In the genomic region with DNA sequence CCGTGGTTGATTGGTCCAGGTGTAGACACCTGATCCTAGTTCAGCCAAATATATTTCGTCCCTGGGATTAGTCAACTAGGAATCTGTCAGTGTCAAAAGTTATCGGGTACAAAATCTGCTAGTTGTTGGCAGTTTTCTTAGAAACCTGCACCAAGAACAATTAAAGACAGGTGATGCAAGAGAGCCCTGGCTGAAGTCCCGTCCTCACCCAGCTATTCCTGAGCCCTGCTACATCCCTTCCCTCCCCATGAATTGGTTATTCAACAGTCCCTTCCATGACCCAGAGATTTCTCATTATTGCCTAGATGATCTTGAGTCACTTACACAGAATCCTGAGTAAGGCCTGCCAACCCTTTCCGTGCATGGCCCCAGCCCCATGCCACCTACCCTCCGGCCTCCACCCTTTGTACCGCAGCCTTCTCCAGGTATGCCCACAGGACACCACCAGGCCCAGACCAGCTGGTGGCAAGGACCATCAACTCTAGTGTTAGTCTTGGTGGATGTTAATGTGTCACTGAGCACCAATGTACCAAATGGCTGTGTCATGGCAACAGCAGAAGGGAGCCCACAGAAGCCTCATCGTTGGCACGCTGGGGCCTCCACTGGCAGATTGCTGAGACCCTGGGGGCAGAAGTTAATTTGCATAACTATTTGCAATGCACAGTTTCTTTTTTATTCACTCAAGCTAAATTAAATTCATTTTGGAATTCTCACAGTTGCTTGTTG, we compare ENCODE assay signal across 13 mouse cellular contexts. TPM values are rescaled to one million over a fixed set of nuclear protein-coding genes. Genes with fewer than 3 reads are reported as not detected.
DNase-seq lines count a peak whose midpoint lies in the region; ATAC-seq lines count a peak whose summit lies in the region.
"Had no signal": no experiment of that assay in that cellular context is flagged by ENCODE, and none has a peak within 500 bp of the region (broad histone marks: within the 10 kb centered on the region; RNA-seq: fewer than 3 reads in every experiment).

No protein-coding gene starts in this region.

- H3K36me3 ChIP-seq in neural tube, embryonic 13.5 days = no peaks in the 10 kb centered on the region
- H3K36me3 ChIP-seq in neural tube, embryonic 15.5 days = no peaks in the 10 kb centered on the region

- H3K4me3 ChIP-seq in neural tube, embryonic 13.5 days = no peak overlapping the region
- no peak overlapping the region for H3K4me3 ChIP-seq in neural tube, embryonic 15.5 days (replicated peaks)
- H3K4me3 ChIP-seq: heart, adult 2 months; liver, embryonic 12.5 days; myocyte had no signal

- peak; percentile 72 for ATAC-seq in neural tube, embryonic 13.5 days (ENCODE audit: low read depth)
- ATAC-seq in neural tube, embryonic 15.5 days (ENCODE audit: low FRiP score) = peak; percentile 67
- no peak for ATAC-seq in CD4-positive, CD25-positive, alpha-beta regulatory T cell, adult 4 months
- ATAC-seq: liver, embryonic 12.5 days had no signal

- peak overlapping the region; percentile 63 for H3K27ac ChIP-seq in neural tube, embryonic 13.5 days (replicated peaks)
- H3K27ac ChIP-seq in neural tube, embryonic 15.5 days (replicated peaks) = peak overlapping the region; percentile 60
- H3K27ac ChIP-seq: heart, adult 2 months; liver, embryonic 12.5 days had no signal

- H3K9ac ChIP-seq in neural tube, embryonic 13.5 days = no peak overlapping the region
- no peak overlapping the region for H3K9ac ChIP-seq in neural tube, embryonic 15.5 days (replicated peaks)
- H3K9ac ChIP-seq: liver, embryonic 12.5 days had no signal

- H3K9me3 ChIP-seq in neural tube, embryonic 13.5 days = no peaks in the 10 kb centered on the region
- no peaks in the 10 kb centered on the region for H3K9me3 ChIP-seq in neural tube, embryonic 15.5 days (replicated peaks)

- H3K27me3 ChIP-seq in neural tube, embryonic 13.5 days = no peaks in the 10 kb centered on the region
- H3K27me3 ChIP-seq in neural tube, embryonic 15.5 days (replicated peaks) = no peaks in the 10 kb centered on the region
- H3K27me3 ChIP-seq: liver, embryonic 12.5 days had no signal

- peaks cover 32% of the 10 kb centered on the region for H3K4me1 ChIP-seq in neural tube, embryonic 13.5 days (replicated peaks)
- peaks cover 20% of the 10 kb centered on the region for H3K4me1 ChIP-seq in neural tube, embryonic 15.5 days

- WGBS in neural tube, embryonic 13.5 days = 69% methylated on average over 9 of the region's 9 CpGs
- WGBS in neural tube, embryonic 15.5 days = 65% methylated on average over 9 of the region's 9 CpGs

- H3K4me2 ChIP-seq in neural tube, embryonic 13.5 days = no peak overlapping the region
- H3K4me2 ChIP-seq in neural tube, embryonic 15.5 days = no peak overlapping the region
- H3K4me2 ChIP-seq: liver, embryonic 12.5 days had no signal

- peak; percentile 69 to 71 for DNase-seq in cerebellum, postnatal 14 days
- no peak for DNase-seq in cerebellum, adult 11-12 months
- DNase-seq in neural tube, embryonic 10.5 days (ENCODE audit: extremely low spot score, low spot score) = no peak
- peak; percentile 77 to 86 for DNase-seq in layer of hippocampus, adult 18-20 months (ENCODE audit: low spot score in 2 of 2)
- DNase-seq in B cell, adult 2 months = no peak
- DNase-seq: cerebellum, adult 18-20 months; heart, adult 2 months had no signal

RNA-seq across cellular contexts. Expression of a gene that starts 33.5 kb away (rescaled TPM):
- polyA plus RNA-seq in neural tube, embryonic 13.5 days (2015; fragmentation: Nextera tagmentation; extraction: Ambion mirVana) = 76.9 and 80.0 TPM in 2 replicates
- 10 to 100 TPM; 15.7 to 17.6 TPM for total RNA-seq in layer of hippocampus, adult 18-20 months (2021)
- 84.8 and 89.7 TPM in 2 replicates for polyA plus RNA-seq in neural tube, embryonic 15.5 days (2015; fragmentation: Nextera tagmentation; extraction: Ambion mirVana)
- polyA plus RNA-seq in CD4-positive, CD25-positive, alpha-beta regulatory T cell, adult 4 months (2017; shearing (Covaris generic)) = 1 to 10 TPM; 3.7 to 4.4 TPM
- total RNA-seq: MEL had no signal

RNA-seq across cellular contexts. Expression of a gene that starts 55.6 kb away (rescaled TPM):
- polyA plus RNA-seq in neural tube, embryonic 13.5 days (2015; fragmentation: Nextera tagmentation; extraction: Ambion mirVana) = 0.28 TPM in 1 of 2 replicates, not detected in the other
- total RNA-seq in layer of hippocampus, adult 18-20 months (2021) = not detected
- polyA plus RNA-seq in neural tube, embryonic 15.5 days (2015; fragmentation: Nextera tagmentation; extraction: Ambion mirVana) = 2.9 TPM in 1 of 2 replicates, not detected in the other
- polyA plus RNA-seq in CD4-positive, CD25-positive, alpha-beta regulatory T cell, adult 4 months (2017; shearing (Covaris generic)) = 1,000 to 10,000 TPM; 1,558 to 1,756 TPM
- total RNA-seq: MEL had no signal
- polyA plus RNA-seq: liver, embryonic 12.5 days; myocyte had no signal

Comparison
In these comparisons a context has a peak if more than half of its experiments do, and no peak if none do; other contexts are left out.
1. DNase-seq: peak in cerebellum, postnatal 14 days (2 of 2) and layer of hippocampus, adult 18-20 months (2 of 2); none in cerebellum, adult 11-12 months (single experiment), neural tube, embryonic 10.5 days (single experiment) and B cell, adult 2 months (0 of 2).
2. RNA of a gene that starts 33.5 kb away (polyA plus RNA-seq): 84.8 to 89.7 TPM in neural tube, embryonic 15.5 days and 76.9 to 80.0 TPM in neural tube, embryonic 13.5 days; 3.7 to 4.4 TPM in CD4-positive, CD25-positive, alpha-beta regulatory T cell, adult 4 months; every median in the first group is over 10 times any median in the second.
3. RNA of a gene that starts 55.6 kb away (polyA plus RNA-seq): 1,558 to 1,756 TPM in CD4-positive, CD25-positive, alpha-beta regulatory T cell, adult 4 months; 0.28 TPM in neural tube, embryonic 13.5 days and 2.9 TPM in neural tube, embryonic 15.5 days; every median in the first group is over 100 times any median in the second.